Mouse (Mus musculus) cerebellum, adult 2 months (tissue): ENCODE results near the gene Ap5z1.

Source experiments
- CTCF ChIP-seq: fragments of 200-500 bp; IDR thresholded peaks from 2 replicates; pipeline ENCODE4 v1.5.1; 2011; ENCODE audit warnings: low read depth, mild to moderate bottlenecking, control low read depth, low read length, moderate library complexity, borderline replicate concordance; ENCODE audit not compliant: insufficient read depth
- POLR2A ChIP-seq: fragments of 200-500 bp; IDR thresholded peaks from 2 replicates; pipeline ENCODE4 v1.6.1; 2011; ENCODE audit warnings: low read length, control low read depth, borderline replicate concordance; ENCODE audit not compliant: insufficient read depth

- TF ChIP-seq CTCF (0 out of 2 replicates have a peak, but pooled peaks have one; percentile 22), POLR2A (no peak)
Measured at GRCm38 (mm10) chr5:142495321-142496096, 31.8 kb downstream of the Ap5z1 start.
